Mouse (Mus musculus) liver, embryonic 12.5 days (tissue): ENCODE results near the gene Smtnl1. TPM values are rescaled to one million over a fixed set of nuclear protein-coding genes. Genes with fewer than 3 reads are reported as not detected.
A peak's percentile ranks its signal among the peaks of the same experiment; 100 is the strongest.

Experiments
- ATAC-seq: fragments of 200-750 bp; cut with Nextera tagmentation; 2 replicates; pipeline ENCODE4 v1.8.0; 2017; ENCODE audit warnings: moderate number of reproducible peaks, mild to moderate bottlenecking, moderate library complexity
- H3K27ac ChIP-seq: fragments of 300-500 bp; sonication (generic); 2 replicates; pipeline ENCODE4 v1.5.1; 2016; ENCODE audit warnings: mild to moderate bottlenecking
- H3K27me3 ChIP-seq: fragments of 300-500 bp; sonication (generic); replicated peaks from 2 replicates; pipeline ENCODE4 v1.6.1; 2016; ENCODE audit warnings: mild to moderate bottlenecking, moderate library complexity
- H3K36me3 ChIP-seq: fragments of 300-500 bp; sonication (generic); 2 replicates; pipeline ENCODE4 v1.6.1; 2016; ENCODE audit warnings: mild to moderate bottlenecking, moderate library complexity
- H3K4me1 ChIP-seq: fragments of 300-500 bp; sonication (generic); 2 replicates; pipeline ENCODE4 v1.6.1; 2016
- H3K4me2 ChIP-seq: fragments of 300-500 bp; sonication (generic); 2 replicates; pipeline ENCODE4 v1.6.1; 2016; ENCODE audit warnings: mild to moderate bottlenecking, moderate library complexity
- H3K4me3 ChIP-seq: fragments of 300-500 bp; sonication (generic); 2 replicates; pipeline ENCODE4 v1.5.1; 2016; ENCODE audit warnings: mild to moderate bottlenecking, moderate library complexity
- H3K9ac ChIP-seq: fragments of 300-500 bp; sonication (generic); 2 replicates; pipeline ENCODE4 v1.6.1; 2016; ENCODE audit warnings: mild to moderate bottlenecking, moderate library complexity
- H3K9me3 ChIP-seq: fragments of 300-500 bp; sonication (generic); replicated peaks from 2 replicates; pipeline ENCODE4 v1.6.1; 2016; ENCODE audit warnings: mild to moderate bottlenecking, moderate library complexity
- WGBS: fragments of 180-500 bp; shearing (Covaris S2); methylation state at CpG from one replicate; pipeline ENCODE4 v1.1.7; 2016; ENCODE audit not compliant: insufficient replicate concordance; 5-methylcytosine and 5-hydroxymethylcytosine counted together
- polyA plus RNA-seq: library from polyadenylated mRNA; unstranded; fragments of >200 nt; fragmentation: Nextera tagmentation; extraction: Ambion mirVana; gene quantifications from 2 replicates; pipeline ENCODE4 v1.2.1, GENCODE M21; 2016

The Smtnl1 gene
- polyA plus RNA-seq, 1 experiment from 2014 or later = 0.29 TPM

- Histone ChIP-seq H3K9me3 (no peaks in the 10 kb centered on the region), H3K27me3 (no peaks in the 10 kb centered on the region), H3K4me3 (no peak overlapping the region), H3K27ac (peak overlapping the region; percentile 69), H3K4me1 (peaks cover 66% of the 10 kb centered on the region), H3K9ac (no peak overlapping the region), H3K4me2 (peak overlapping the region; percentile 6; the same call in 1 of the 2 replicates), H3K36me3 (peaks cover 100% of the 10 kb centered on the region)
- whole genome bisulfite sequencing = 70% methylated on average over 7 of the region's 7 CpGs
- peak; percentile 51 for ATAC-seq
Measured at GRCm38 (mm10) chr2:84850407-84851129, 28.1 kb upstream of the Smtnl1 start.

DNA sequence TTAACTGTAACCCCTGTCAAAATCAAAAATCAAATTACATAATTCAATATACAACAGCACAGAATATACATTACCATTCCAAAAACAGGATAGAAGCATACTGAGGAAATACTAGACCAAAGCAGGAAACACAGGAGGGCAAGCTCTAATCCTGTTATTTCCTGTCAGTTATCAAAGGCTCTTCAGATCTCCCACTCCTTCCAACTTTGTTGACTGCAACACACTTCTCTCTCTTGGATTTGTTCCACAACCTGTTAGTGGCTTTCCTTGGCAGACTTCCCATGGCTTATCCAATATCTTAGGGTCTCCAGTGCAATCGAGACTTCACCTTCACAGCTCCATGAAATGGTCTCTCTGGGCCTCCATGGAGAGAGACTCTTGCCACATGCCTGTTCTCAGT lies 22.8 kb upstream of the Smtnl1 start:
- peak overlapping the region; percentile 83 for H3K4me2 ChIP-seq
- H3K27me3 ChIP-seq = no peaks in the 10 kb centered on the region
- H3K27ac ChIP-seq = peak overlapping the region; percentile 65
- ATAC-seq = no peak
- H3K9ac ChIP-seq = peak overlapping the region; percentile 93
- peaks cover 86% of the 10 kb centered on the region for H3K4me1 ChIP-seq
- 0 out of 2 replicates have a peak overlapping the region, but pooled peaks have one; percentile 7 for H3K4me3 ChIP-seq
- peaks cover 91% of the 10 kb centered on the region for H3K36me3 ChIP-seq
- H3K9me3 ChIP-seq = no peaks in the 10 kb centered on the region
- WGBS = 77% methylated on average over 1 of the region's 1 CpGs

GRCm38 (mm10) chr2:84843654-84844053 lies 21.2 kb upstream of the Smtnl1 start:
- Histone ChIP-seq H3K4me2 (peak overlapping the region; percentile 83), H3K27me3 (no peaks in the 10 kb centered on the region), H3K4me1 (peaks cover 78% of the 10 kb centered on the region), H3K4me3 (peak overlapping the region; percentile 84), H3K36me3 (peaks cover 75% of the 10 kb centered on the region), H3K9me3 (no peaks in the 10 kb centered on the region), H3K9ac (peak overlapping the region; percentile 93), H3K27ac (peak overlapping the region; percentile 97)
- WGBS = 32% methylated on average over 6 of the region's 6 CpGs
- peak; percentile 16; the same call in 1 of the 2 replicates for ATAC-seq

- ATAC-seq = peak; percentile 94
- H3K27ac ChIP-seq = peak overlapping the region; percentile 97
Measured at GRCm38 (mm10) chr2:84841905-84842304, 19.5 kb upstream of the Smtnl1 start.

GRCm38 (mm10) chr2:84840748-84841563 lies 18.5 kb upstream of the Smtnl1 start:
- WGBS = 2% methylated on average over 17 of the region's 17 CpGs
- Histone ChIP-seq H3K4me1 (peaks cover 73% of the 10 kb centered on the region), H3K9ac (peak overlapping the region; percentile 93), H3K36me3 (peaks cover 48% of the 10 kb centered on the region), H3K9me3 (no peaks in the 10 kb centered on the region), H3K4me2 (peak overlapping the region; percentile 83), H3K27ac (peak overlapping the region; percentile 97), H3K4me3 (peak overlapping the region; percentile 84), H3K27me3 (no peaks in the 10 kb centered on the region; the same call in 1 of the 2 replicates)
- no peak for ATAC-seq

More at GRCm38 (mm10) chr2:84841905-84842304, 19.5 kb upstream of the Smtnl1 start:
- H3K27me3 ChIP-seq = no peaks in the 10 kb centered on the region; the same call in 1 of the 2 replicates
- peak overlapping the region; percentile 84 for H3K4me3 ChIP-seq
- H3K9ac ChIP-seq = peak overlapping the region; percentile 93
- peaks cover 57% of the 10 kb centered on the region for H3K36me3 ChIP-seq
- peaks cover 78% of the 10 kb centered on the region for H3K4me1 ChIP-seq
- peak overlapping the region; percentile 83 for H3K4me2 ChIP-seq
- H3K9me3 ChIP-seq = no peaks in the 10 kb centered on the region

DNA sequence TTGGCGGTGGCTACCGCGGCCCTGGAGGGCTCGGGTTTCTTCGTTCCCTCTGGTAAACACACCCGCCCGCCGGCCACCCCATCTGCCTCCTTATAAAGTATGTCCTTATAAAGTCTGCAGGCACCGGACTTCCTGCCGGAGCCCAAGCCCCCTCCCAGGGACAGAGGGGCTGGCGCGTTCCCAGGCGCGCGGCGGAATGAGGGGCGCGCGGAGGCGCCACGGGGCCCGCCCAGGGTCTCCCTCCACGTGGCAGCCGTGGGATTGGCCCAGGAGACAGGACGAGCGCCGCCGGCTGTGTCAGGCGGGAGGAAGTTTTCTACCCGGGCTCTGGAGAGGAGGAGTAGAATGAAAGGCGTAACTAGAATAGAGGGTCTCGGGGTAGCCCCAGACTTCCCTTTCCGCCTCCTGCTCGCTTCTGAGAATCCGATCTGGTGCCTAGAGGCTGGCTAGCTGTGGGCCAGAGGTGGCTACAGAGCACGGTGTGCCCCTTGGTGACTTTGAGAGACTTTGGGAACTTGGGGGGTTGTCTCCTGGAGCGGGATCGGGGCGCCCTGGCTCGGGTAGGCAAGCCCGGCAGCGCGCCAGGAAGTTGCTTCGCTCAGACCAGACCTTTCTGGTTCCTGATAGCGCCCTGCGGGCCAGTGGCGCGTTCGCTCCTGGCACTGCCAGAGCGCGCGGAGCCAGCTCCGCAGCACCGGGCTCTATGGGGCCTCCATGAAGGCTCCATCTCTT lies 17.7 kb upstream of the Smtnl1 start:
- peaks cover 6% of the 10 kb centered on the region; the same call in 1 of the 2 replicates for H3K27me3 ChIP-seq
- under 1% methylated on average over 54 of the region's 54 CpGs for WGBS

GRCm38 (mm10) chr2:84838993-84839980 lies 16.8 kb upstream of the Smtnl1 start:
- Histone ChIP-seq H3K9me3 (no peaks in the 10 kb centered on the region), H3K27ac (peak overlapping the region; percentile 97), H3K9ac (peak overlapping the region; percentile 93), H3K4me1 (peaks cover 57% of the 10 kb centered on the region), H3K36me3 (peaks cover 31% of the 10 kb centered on the region), H3K27me3 (peaks cover 11% of the 10 kb centered on the region; the same call in 1 of the 2 replicates), H3K4me2 (peak overlapping the region; percentile 83), H3K4me3 (peak overlapping the region; percentile 84)
- under 1% methylated on average over 47 of the region's 47 CpGs for WGBS
- ATAC-seq = peak; percentile 62

More for the DNA sequence above, 17.7 kb upstream of the Smtnl1 start:
- peak; percentile 49 for ATAC-seq
- Histone ChIP-seq H3K27ac (peak overlapping the region; percentile 97), H3K4me2 (peak overlapping the region; percentile 83), H3K4me1 (peaks cover 66% of the 10 kb centered on the region), H3K4me3 (peak overlapping the region; percentile 84), H3K9ac (peak overlapping the region; percentile 93), H3K36me3 (peaks cover 40% of the 10 kb centered on the region), H3K9me3 (no peaks in the 10 kb centered on the region)

- H3K27ac ChIP-seq = peak within 1 kb of the TSS; percentile 97
- H3K9me3 ChIP-seq = no peaks in the 10 kb centered on the region
- peak within 1 kb of the TSS; percentile 83 for H3K4me2 ChIP-seq
- 22% methylated on average over 10 of the region's 10 CpGs for WGBS
- peak within 1 kb of the TSS; percentile 93 for H3K9ac ChIP-seq
- H3K27me3 ChIP-seq = peaks cover 11% of the 10 kb centered on the region; the same call in 1 of the 2 replicates
- peak within 1 kb of the TSS; percentile 84 for H3K4me3 ChIP-seq
- H3K4me1 ChIP-seq = peaks cover 50% of the 10 kb centered on the region
- no peak for ATAC-seq
- peaks cover 24% of the 10 kb centered on the region for H3K36me3 ChIP-seq
Measured at GRCm38 (mm10) chr2:84838593-84838949, 16.1 kb upstream of the Smtnl1 start, which contains the start of gene Slc43a1. Gene Slc43a1 (plus strand): TSS chr2:84838850.

DNA sequence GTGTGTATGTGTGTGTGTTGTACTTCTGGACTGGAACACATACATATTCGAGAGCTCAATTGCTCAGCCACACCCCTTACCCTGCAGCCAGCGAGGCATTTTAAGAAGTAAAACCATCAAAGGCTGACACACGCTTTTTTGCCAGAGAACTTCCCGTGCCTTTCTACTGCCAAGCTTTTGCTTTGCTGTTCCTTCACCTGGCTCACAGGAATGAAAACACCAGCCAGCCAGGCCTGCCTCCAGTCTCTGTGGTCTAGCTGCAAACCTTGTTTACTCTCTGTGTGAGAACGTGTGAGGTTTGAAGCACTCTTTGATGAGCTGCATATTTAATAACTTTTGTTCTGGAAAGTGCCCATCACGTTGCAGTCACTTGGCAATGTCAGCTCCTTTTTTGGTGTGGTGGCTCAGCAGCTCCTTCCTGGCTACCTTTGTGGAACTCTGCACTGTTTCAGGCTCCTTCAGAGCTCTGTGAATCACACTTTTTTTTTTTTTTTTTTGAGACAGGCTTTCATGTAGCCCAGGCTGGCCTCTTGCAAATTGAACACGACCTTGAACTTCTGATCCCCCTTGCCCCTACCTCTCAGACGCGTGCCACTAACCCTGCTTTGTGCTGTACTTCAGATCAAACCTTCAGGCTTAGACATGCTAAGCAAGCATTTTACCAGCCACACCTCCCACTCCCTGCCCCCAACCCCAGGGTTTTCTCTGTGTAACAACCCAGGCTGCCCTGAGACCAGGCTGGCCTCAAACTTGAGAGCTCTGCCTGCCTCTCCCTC lies 15.6 kb upstream of the Smtnl1 start:
- Histone ChIP-seq H3K36me3 (peaks cover 18% of the 10 kb centered on the region), H3K4me2 (peak overlapping the region; percentile 83), H3K4me1 (peaks cover 44% of the 10 kb centered on the region), H3K27ac (peak overlapping the region; percentile 97; the same call in 1 of the 2 replicates), H3K9ac (peak overlapping the region; percentile 93), H3K4me3 (peak overlapping the region; percentile 84), H3K9me3 (no peaks in the 10 kb centered on the region), H3K27me3 (peaks cover 11% of the 10 kb centered on the region; the same call in 1 of the 2 replicates)
- ATAC-seq = no peak
- WGBS = 34% methylated on average over 9 of the region's 9 CpGs

- Histone ChIP-seq H3K9me3 (no peaks in the 10 kb centered on the region), H3K27me3 (peaks cover 11% of the 10 kb centered on the region; the same call in 1 of the 2 replicates), H3K4me3 (no peak overlapping the region), H3K4me2 (no peak overlapping the region), H3K36me3 (peaks cover 10% of the 10 kb centered on the region), H3K9ac (no peak overlapping the region), H3K4me1 (peaks cover 36% of the 10 kb centered on the region), H3K27ac (no peak overlapping the region)
- ATAC-seq = no peak
- 64% methylated on average over 8 of the region's 8 CpGs for WGBS
Measured at GRCm38 (mm10) chr2:84837107-84837506, 14.7 kb upstream of the Smtnl1 start.
